Mouse (Mus musculus) embryonic facial prominence, embryonic 13.5 days (tissue): ENCODE measurements around the gene Rac1. TPM values are rescaled to one million over a fixed set of nuclear protein-coding genes. Genes with fewer than 3 reads are reported as not detected.
"Not testable (repeated sequence)": the region's sequence is repeated elsewhere in the genome, so short reads cannot be mapped to it uniquely, and the experiment has no call there.

Experiments used
- ATAC-seq: fragments of 200-750 bp; cut with Nextera tagmentation; 2 replicates; pipeline ENCODE4 v1.8.0; 2017; ENCODE audit warnings: low read depth; ENCODE audit not compliant: insufficient number of reproducible peaks, insufficient read depth, low FRiP score, low TSS enrichment
- H3K27ac ChIP-seq: fragments of 300-500 bp; sonication (generic); 2 replicates; pipeline ENCODE4 v1.5.1; 2015; ENCODE audit warnings: moderate library complexity, mild to moderate bottlenecking, inconsistent platforms
- H3K27me3 ChIP-seq: fragments of 300-500 bp; sonication (generic); 2 replicates; pipeline ENCODE4 v1.6.1; 2015; ENCODE audit warnings: mild to moderate bottlenecking, inconsistent platforms
- H3K36me3 ChIP-seq: fragments of 300-500 bp; sonication (generic); 2 replicates; pipeline ENCODE4 v1.6.1; 2015; ENCODE audit warnings: mild to moderate bottlenecking, inconsistent platforms
- H3K4me1 ChIP-seq: fragments of 300-500 bp; sonication (generic); 2 replicates; pipeline ENCODE4 v1.6.1; 2015; ENCODE audit warnings: inconsistent platforms
- H3K4me2 ChIP-seq: fragments of 300-500 bp; sonication (generic); 2 replicates; pipeline ENCODE4 v1.6.1; 2015; ENCODE audit warnings: moderate library complexity, mild to moderate bottlenecking, inconsistent platforms
- H3K4me3 ChIP-seq: fragments of 300-500 bp; sonication (generic); 2 replicates; pipeline ENCODE4 v1.5.1; 2015; ENCODE audit warnings: mild to moderate bottlenecking, inconsistent platforms
- H3K9ac ChIP-seq: fragments of 300-500 bp; sonication (generic); 2 replicates; pipeline ENCODE4 v1.6.1; 2015; ENCODE audit warnings: mild to moderate bottlenecking, inconsistent platforms
- H3K9me3 ChIP-seq: fragments of 300-500 bp; sonication (generic); 2 replicates; pipeline ENCODE4 v1.6.1; 2016; ENCODE audit warnings: inconsistent platforms
- WGBS: fragments of 180-500 bp; shearing (Covaris S2); methylation state at CpG from one replicate; pipeline ENCODE4 v1.1.7; 2015; ENCODE audit warnings: mixed read lengths; 5-methylcytosine and 5-hydroxymethylcytosine counted together
- polyA plus RNA-seq: library from polyadenylated mRNA; unstranded; fragments of >200 nt; fragmentation: Nextera tagmentation; extraction: Ambion mirVana; gene quantifications from 2 replicates; pipeline ENCODE4 v1.2.1, GENCODE M21; 2015

Rac1 gene
- polyA plus RNA-seq: 439 and 458 TPM in 2 replicates

GRCm38 (mm10) chr5:143527486-143528307 lies at the start of gene Rac1:
Gene Rac1, minus strand, starts transcription at chr5:143528036.
- Histone ChIP-seq H3K9me3 (no peaks in the 10 kb centered on the region), H3K27me3 (no peaks in the 10 kb centered on the region), H3K4me3 (peak within 1 kb of the TSS; percentile 99), H3K4me2 (peak within 1 kb of the TSS; percentile 86), H3K36me3 (peaks cover 6% of the 10 kb centered on the region; the same call in 1 of the 2 replicates), H3K27ac (peak within 1 kb of the TSS; percentile 99), H3K4me1 (peaks cover 29% of the 10 kb centered on the region), H3K9ac (peak within 1 kb of the TSS; percentile 100)
- ATAC-seq: peak; percentile 92
- under 1% methylated on average over 89 of the region's 105 CpGs for WGBS

GRCm38 (mm10) chr5:143574261-143575178 lies 46.7 kb upstream of the Rac1 start:
- H3K4me3 ChIP-seq: no peak overlapping the region
- no peak for ATAC-seq
- 73% methylated on average over 19 of the region's 19 CpGs for WGBS
- H3K4me1 ChIP-seq: no peaks in the 10 kb centered on the region
- H3K9me3 ChIP-seq: no peaks in the 10 kb centered on the region
- no peak overlapping the region for H3K9ac ChIP-seq
- no peaks in the 10 kb centered on the region for H3K36me3 ChIP-seq
- no peak overlapping the region for H3K27ac ChIP-seq
- no peaks in the 10 kb centered on the region for H3K27me3 ChIP-seq
- no peak overlapping the region for H3K4me2 ChIP-seq

GRCm38 (mm10) chr5:143573067-143573466 lies 45.2 kb upstream of the Rac1 start:
- Histone ChIP-seq H3K27ac (no peak overlapping the region), H3K4me2 (no peak overlapping the region), H3K36me3 (no peaks in the 10 kb centered on the region), H3K4me3 (no peak overlapping the region), H3K4me1 (no peaks in the 10 kb centered on the region), H3K27me3 (no peaks in the 10 kb centered on the region), H3K9ac (no peak overlapping the region), H3K9me3 (no peaks in the 10 kb centered on the region)
- no peak for ATAC-seq
- 90% methylated on average over 4 of the region's 4 CpGs for WGBS

- Histone ChIP-seq H3K9ac (no peak overlapping the region), H3K27me3 (no peaks in the 10 kb centered on the region), H3K9me3 (no peaks in the 10 kb centered on the region), H3K27ac (no peak overlapping the region), H3K4me1 (no peaks in the 10 kb centered on the region), H3K4me2 (no peak overlapping the region), H3K36me3 (no peaks in the 10 kb centered on the region), H3K4me3 (no peak overlapping the region)
- 59% methylated on average over 5 of the region's 5 CpGs for WGBS
- ATAC-seq: no peak
Measured at GRCm38 (mm10) chr5:143572195-143572594, 44.4 kb upstream of the Rac1 start.

GRCm38 (mm10) chr5:143567860-143568259 lies 40.0 kb upstream of the Rac1 start:
- Histone ChIP-seq H3K27ac (no peak overlapping the region), H3K27me3 (no peaks in the 10 kb centered on the region), H3K9me3 (no peaks in the 10 kb centered on the region), H3K9ac (no peak overlapping the region), H3K36me3 (peaks cover 9% of the 10 kb centered on the region), H3K4me3 (no peak overlapping the region), H3K4me2 (no peak overlapping the region), H3K4me1 (no peaks in the 10 kb centered on the region)
- ATAC-seq: no peak
- WGBS: 13% methylated on average over 6 of the region's 6 CpGs

GRCm38 (mm10) chr5:143567258-143567670 lies 39.4 kb upstream of the Rac1 start:
- 88% methylated on average over 5 of the region's 5 CpGs for WGBS
- ATAC-seq: no peak
- Histone ChIP-seq H3K4me1 (no peaks in the 10 kb centered on the region), H3K27me3 (no peaks in the 10 kb centered on the region), H3K4me2 (no peak overlapping the region), H3K9me3 (no peaks in the 10 kb centered on the region), H3K27ac (no peak overlapping the region), H3K4me3 (no peak overlapping the region), H3K36me3 (peaks cover 9% of the 10 kb centered on the region), H3K9ac (no peak overlapping the region)

- H3K27me3 ChIP-seq, H3K9me3 ChIP-seq, H3K4me3 ChIP-seq, H3K27ac ChIP-seq, H3K9ac ChIP-seq, H3K4me1 ChIP-seq, H3K4me2 ChIP-seq: not testable (repeated sequence)
- 90% methylated on average over 6 of the region's 6 CpGs for whole genome bisulfite sequencing
- H3K36me3 ChIP-seq: peaks cover 10% of the 10 kb centered on the region
- ATAC-seq: 0 out of 2 replicates have a peak, but pooled peaks have one; percentile 40
Measured at GRCm38 (mm10) chr5:143566804-143567203, 39.0 kb upstream of the Rac1 start.

GRCm38 (mm10) chr5:143561544-143562185 lies 33.8 kb upstream of the Rac1 start:
- no peak overlapping the region for H3K4me3 ChIP-seq
- H3K36me3 ChIP-seq: peaks cover 12% of the 10 kb centered on the region
- H3K4me2 ChIP-seq: no peak overlapping the region
- H3K4me1 ChIP-seq: no peaks in the 10 kb centered on the region
- H3K9ac ChIP-seq: no peak overlapping the region
- no peak overlapping the region for H3K27ac ChIP-seq
- ATAC-seq: peak; percentile 40; the same call in 1 of the 2 replicates
- no peaks in the 10 kb centered on the region for H3K9me3 ChIP-seq
- H3K27me3 ChIP-seq: no peaks in the 10 kb centered on the region
- 78% methylated on average over 14 of the region's 14 CpGs for WGBS

- no peaks in the 10 kb centered on the region for H3K9me3 ChIP-seq
- no peak for ATAC-seq
Measured at GRCm38 (mm10) chr5:143561009-143561408, 33.2 kb upstream of the Rac1 start.

GRCm38 (mm10) chr5:143558731-143559130 lies 30.9 kb upstream of the Rac1 start:
- no peak for ATAC-seq
- Histone ChIP-seq H3K9ac (no peak overlapping the region), H3K27ac (no peak overlapping the region), H3K27me3 (no peaks in the 10 kb centered on the region), H3K4me1 (no peaks in the 10 kb centered on the region), H3K9me3 (no peaks in the 10 kb centered on the region), H3K4me2 (no peak overlapping the region), H3K36me3 (peaks cover 9% of the 10 kb centered on the region), H3K4me3 (no peak overlapping the region)
- WGBS: 93% methylated on average over 3 of the region's 3 CpGs

More at GRCm38 (mm10) chr5:143561009-143561408, 33.2 kb upstream of the Rac1 start:
- Histone ChIP-seq H3K36me3 (peaks cover 12% of the 10 kb centered on the region), H3K27me3 (no peaks in the 10 kb centered on the region), H3K4me1 (no peaks in the 10 kb centered on the region), H3K4me2 (no peak overlapping the region), H3K4me3 (no peak overlapping the region), H3K9ac (no peak overlapping the region), H3K27ac (no peak overlapping the region)
- 88% methylated on average over 4 of the region's 4 CpGs for WGBS

- Histone ChIP-seq H3K27ac (no peak overlapping the region), H3K4me3 (no peak overlapping the region), H3K36me3 (no peaks in the 10 kb centered on the region; the same call in 1 of the 2 replicates), H3K27me3 (no peaks in the 10 kb centered on the region), H3K9me3 (no peaks in the 10 kb centered on the region), H3K9ac (no peak overlapping the region), H3K4me1 (peaks cover 6% of the 10 kb centered on the region), H3K4me2 (no peak overlapping the region)
- no peak for ATAC-seq
- WGBS: 80% methylated on average over 6 of the region's 6 CpGs
Measured at GRCm38 (mm10) chr5:143555233-143555632, 27.4 kb upstream of the Rac1 start.
